Mouse (Mus musculus) Patski (cell line): ENCODE measurements at regions not wholly inside any gene's neighbourhood (a gene's known extent, or its start where the extent isn't known, plus 50 kb on each side); places are given as distances from the start of the nearest gene placed in this dataset.

Experiments
- ATAC-seq: fragments of 100-300 bp; one replicate; pipeline ENCODE4 v1.8.0; 2021
- CTCF ChIA-PET: fragments of 350-600 bp; sonication (Branson Sonifier 250); formaldehyde crosslinking; loops from one replicate; lab custom pipeline; 2022; ENCODE audit warnings: inconsistent platforms; lab: Charles Lee
- POLR2A ChIA-PET: fragments of 350-600 bp; sonication (Branson Sonifier 250); formaldehyde crosslinking; loops from one replicate; lab custom pipeline; 2022; ENCODE audit warnings: antibody characterized with exemption, inconsistent platforms; lab: Charles Lee
- DNase-seq: peaks from one replicate; pipeline ENCODE4 v3.0.0-alpha.2; 2011; ENCODE audit warnings: low read depth, low spot score
- H3K27me3 ChIP-seq: fragments of 371-371 bp; one replicate; pipeline ENCODE4 v1.5.1; 2021
- CTCF ChIP-seq: fragments of 100-300 bp; IDR thresholded peaks from one replicate; pipeline ENCODE4 v1.5.1; 2021
- in situ Hi-C: fragments of 300-500 bp; cut with MboI; formaldehyde crosslinking; loops from 3 replicates; pipeline ENCODE4 v1.11.1; 2018; ENCODE audit warnings: low pct_unique_long_range_greater_than_20kb, mixed read lengths

GRCm38 (mm10) chr13:75544728-75545127 lies 161.8 kb upstream of the Ell2 start:
- POLR2A ChIA-PET: no interaction called here
- TF ChIP-seq CTCF: no peak
- in situ Hi-C loops: no loop called here

DNA sequence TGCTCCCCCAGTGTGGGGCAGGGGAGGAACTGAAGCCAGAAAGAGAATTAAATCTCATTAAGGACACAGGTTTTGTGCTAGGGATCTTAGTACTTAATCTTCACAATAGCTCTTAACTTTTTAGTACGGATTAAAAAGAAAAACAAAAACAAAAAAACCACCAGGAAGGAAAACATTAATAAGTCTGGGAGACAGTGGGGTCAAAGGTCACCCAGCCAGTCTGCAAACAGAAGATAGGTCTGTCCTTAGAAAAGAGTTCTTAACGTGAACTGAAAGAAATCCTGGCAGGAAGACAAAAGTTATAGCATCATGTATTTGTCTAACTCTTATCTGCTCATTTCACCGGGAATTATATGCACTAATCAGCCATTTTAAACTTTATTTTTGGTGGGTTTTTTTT lies 158.8 kb upstream of the Ell2 start:
- DNase-seq (no peak), ATAC-seq (no peak)
- POLR2A ChIA-PET: no interaction called here
- no peaks in the 10 kb centered on the region for H3K27me3 ChIP-seq
- in situ Hi-C loops: no loop called here
- CTCF ChIA-PET: no interaction called here
- TF ChIP-seq CTCF: no peak

More at GRCm38 (mm10) chr13:75544728-75545127, 161.8 kb upstream of the Ell2 start:
- ATAC-seq (no peak), DNase-seq (no peak)
- CTCF ChIA-PET: no interaction called here
- H3K27me3 ChIP-seq: no peaks in the 10 kb centered on the region

DNA sequence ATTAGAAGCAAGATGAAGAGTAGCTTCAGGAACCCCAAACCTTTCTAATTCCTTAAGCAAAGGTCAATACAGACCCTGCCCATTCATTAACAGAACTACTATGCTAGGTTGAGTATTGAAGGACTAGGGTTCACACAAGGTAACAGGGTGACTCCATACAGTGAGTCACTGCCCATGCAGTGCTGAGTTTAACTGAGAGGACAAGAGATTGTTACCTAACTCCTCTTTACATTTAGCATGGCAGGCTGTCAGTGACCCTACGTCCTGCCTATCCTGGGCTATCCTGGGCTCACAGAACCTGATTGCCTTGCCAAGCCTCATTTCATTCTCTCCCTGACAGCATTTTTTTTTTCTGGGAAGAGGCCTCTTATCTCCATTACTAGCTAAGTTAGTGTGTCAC lies 127.6 kb upstream of the Ell2 start:
- no peak for TF ChIP-seq CTCF
- CTCF ChIA-PET: no interaction called here
- POLR2A ChIA-PET: no interaction called here
- DNase-seq: no peak
- H3K27me3 ChIP-seq: no peaks in the 10 kb centered on the region
- in situ Hi-C loops: no loop called here
- no peak for ATAC-seq

GRCm38 (mm10) chr13:75590836-75591235 lies 115.7 kb upstream of the Ell2 start:
- TF ChIP-seq CTCF: no peak
- no peak for ATAC-seq
- no peak for DNase-seq
- in situ Hi-C loops: no loop called here
- no peaks in the 10 kb centered on the region for H3K27me3 ChIP-seq
- ChIA-PET POLR2A (interaction anchor here (0.6 kb wide), 1 partner anchor 319 kb away, joined by 3 read pairs; no protein-coding TSS in a partner anchor), CTCF (no interaction called here)

DNA sequence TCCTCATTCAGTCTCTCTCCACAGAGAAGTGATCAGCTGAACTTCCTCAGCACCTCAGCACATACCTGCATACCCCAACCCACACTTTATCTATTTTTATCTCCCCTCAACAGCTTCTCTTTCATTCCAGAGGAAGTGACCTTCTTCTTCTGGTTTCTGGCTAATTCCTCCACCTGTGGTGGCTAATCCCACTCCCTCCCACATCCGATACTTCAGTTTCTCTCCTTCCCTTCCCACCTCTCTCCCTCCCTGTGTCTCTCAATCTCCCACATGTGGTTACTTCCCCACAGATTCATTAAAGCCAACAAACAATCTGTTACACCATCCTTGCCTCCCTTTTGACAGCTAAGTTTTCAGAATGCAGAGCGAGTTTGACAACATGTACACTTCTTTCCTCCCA lies 109.7 kb upstream of the Ell2 start:
- no peaks in the 10 kb centered on the region for H3K27me3 ChIP-seq
- in situ Hi-C loops: no loop called here
- TF ChIP-seq CTCF: no peak
- ATAC-seq (no peak), DNase-seq (no peak)
- ChIA-PET POLR2A (no interaction called here), CTCF (no interaction called here)

DNA sequence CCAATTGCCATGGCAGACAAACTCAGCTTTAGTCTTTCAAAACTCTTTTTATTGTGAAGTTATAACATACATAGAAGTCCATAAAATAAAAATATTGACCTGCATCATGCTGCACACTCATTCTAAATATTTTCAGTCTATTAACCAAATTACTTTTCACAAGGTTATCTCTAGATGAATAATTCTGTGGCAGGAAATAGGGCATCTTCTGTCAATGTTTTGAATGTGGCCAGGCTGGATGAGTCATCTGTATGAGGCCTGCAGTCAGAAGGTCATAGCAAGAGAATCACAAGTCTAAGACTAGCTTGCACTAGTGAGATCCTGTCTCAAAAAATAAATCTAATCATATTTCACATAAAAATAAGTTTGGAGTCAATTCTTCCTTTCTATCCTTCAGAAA lies 108.4 kb upstream of the Ell2 start:
- no peak for DNase-seq
- no peaks in the 10 kb centered on the region for H3K27me3 ChIP-seq
- ChIA-PET CTCF (no interaction called here), POLR2A (no interaction called here)
- ATAC-seq: no peak
- TF ChIP-seq CTCF: no peak
- in situ Hi-C loops: no loop called here

DNA sequence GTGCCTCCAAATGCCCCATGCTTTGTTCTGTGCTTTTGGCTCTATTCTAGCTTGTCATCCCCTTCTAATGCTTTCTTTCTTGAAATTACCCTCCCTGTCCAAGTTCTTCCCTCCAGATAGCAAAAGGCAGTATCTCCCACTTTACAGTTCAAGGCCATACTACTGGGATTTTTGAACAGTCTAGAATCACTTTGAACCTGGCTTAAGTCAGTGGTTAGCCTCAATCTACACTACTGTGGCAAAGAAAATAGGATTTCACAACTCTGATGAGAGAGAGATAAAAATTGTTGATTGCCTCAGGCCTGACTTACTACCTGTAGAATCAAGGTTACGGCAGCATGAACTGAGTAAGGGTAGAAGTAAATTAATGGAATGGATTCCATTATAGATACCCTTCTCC lies 107.9 kb upstream of the Ell2 start:
- CTCF ChIA-PET: no interaction called here
- ATAC-seq: no peak
- in situ Hi-C loops: no loop called here
- TF ChIP-seq CTCF: no peak
- no peaks in the 10 kb centered on the region for H3K27me3 ChIP-seq
- POLR2A ChIA-PET: no interaction called here
- DNase-seq: no peak

- CTCF ChIA-PET: no interaction called here
- DNase-seq (no peak), ATAC-seq (no peak)
- no peak for TF ChIP-seq CTCF
- in situ Hi-C loops: no loop called here
- POLR2A ChIA-PET: no interaction called here
- no peaks in the 10 kb centered on the region for H3K27me3 ChIP-seq
Observed at GRCm38 (mm10) chr13:75623229-75623628, 83.3 kb upstream of the Ell2 start.

- H3K27me3 ChIP-seq: peaks cover 4% of the 10 kb centered on the region
- CTCF ChIA-PET: no interaction called here
- DNase-seq (no peak), ATAC-seq (no peak)
- POLR2A ChIA-PET: no interaction called here
- TF ChIP-seq CTCF: no peak
- in situ Hi-C loops: no loop called here
Observed at GRCm38 (mm10) chr13:75627405-75627804, 79.2 kb upstream of the Ell2 start.

DNA sequence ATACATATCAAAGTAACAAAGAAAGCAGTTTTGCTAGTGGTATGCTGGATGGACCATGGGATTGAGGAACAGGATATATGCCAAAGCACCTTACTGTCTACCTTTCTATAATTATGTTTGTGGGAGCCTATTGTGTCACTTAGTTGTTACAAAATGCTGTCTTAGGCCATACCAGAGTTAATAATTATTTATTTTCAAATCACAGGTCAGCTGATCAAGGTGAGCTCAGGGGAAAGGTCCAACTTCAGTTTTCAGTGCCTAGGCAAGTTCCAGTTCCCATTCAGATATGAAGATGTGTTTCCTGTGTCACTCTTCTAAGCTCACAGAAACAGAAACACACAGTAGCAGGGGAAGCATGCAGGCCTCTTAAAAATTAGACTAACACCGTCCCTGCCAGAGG lies 75.5 kb upstream of the Ell2 start:
- peaks cover 4% of the 10 kb centered on the region for H3K27me3 ChIP-seq
- ChIA-PET POLR2A (no interaction called here), CTCF (interaction anchor here (0.9 kb wide), 1 partner anchor 18 kb away, joined by 4 read pairs; no protein-coding TSS in a partner anchor)
- in situ Hi-C loops: no loop called here
- DNase-seq (no peak), ATAC-seq (no peak)
- no peak for TF ChIP-seq CTCF

DNA sequence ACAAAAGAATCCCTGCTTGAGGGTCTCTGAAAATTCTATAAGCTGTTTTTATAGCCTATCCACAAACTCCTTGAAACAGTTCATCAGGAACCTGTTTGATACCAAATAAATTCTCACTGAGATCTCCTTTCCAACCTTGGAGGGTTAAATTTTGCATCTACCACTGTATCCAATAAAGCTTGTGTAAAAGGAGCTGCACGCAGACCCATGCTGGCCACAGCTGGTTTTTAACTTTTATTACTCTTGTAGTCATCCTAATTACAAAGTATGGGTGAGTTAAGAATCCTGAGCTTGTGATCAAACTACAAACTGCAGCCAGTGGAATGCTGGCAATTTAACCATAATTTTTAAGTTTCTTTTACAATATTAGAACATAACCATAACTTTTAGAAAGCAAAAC lies 59.0 kb upstream of the Ell2 start:
- POLR2A ChIA-PET: no interaction called here
- DNase-seq (no peak), ATAC-seq (no peak)
- peaks cover 9% of the 10 kb centered on the region for H3K27me3 ChIP-seq
- in situ Hi-C loops: no loop called here
- CTCF ChIA-PET: no interaction called here
- TF ChIP-seq CTCF: no peak

GRCm38 (mm10) chr13:75651941-75652340 lies 54.6 kb upstream of the Ell2 start:
- DNase-seq: no peak
- in situ Hi-C loops: no loop called here
- ChIA-PET CTCF (interaction anchor here (1.2 kb wide), 1 partner anchor 11 kb away, joined by 3 read pairs; no protein-coding TSS in a partner anchor), POLR2A (no interaction called here)
- TF ChIP-seq CTCF: no peak
- peaks cover 11% of the 10 kb centered on the region for H3K27me3 ChIP-seq
- no peak for ATAC-seq
